Mouse (Mus musculus) telencephalon, adult 2 months (tissue): ENCODE results near the gene Uts2b.
"Not testable (repeated sequence)": the region's sequence is repeated elsewhere in the genome, so short reads cannot be mapped to it uniquely, and the experiment has no call there.

Experiments used
- DNase-seq: peaks from one replicate; pipeline ENCODE4 v3.0.0-alpha.2; 2011; ENCODE audit warnings: low read depth, low spot score

The Uts2b gene

GRCm38 (mm10) chr16:27375318-27375717 is 5.3 kb upstream of the Uts2b start:
- DNase-seq = no peak

GRCm38 (mm10) chr16:27374139-27374538 is 4.1 kb upstream of the Uts2b start:
- DNase-seq = no peak

- no peak for DNase-seq
Observed at GRCm38 (mm10) chr16:27370700-27371099, 661 bp upstream of the Uts2b start.

- DNase-seq = no peak
Observed at GRCm38 (mm10) chr16:27360059-27360458, 10.0 kb downstream of the Uts2b start.

- DNase-seq = peak; percentile 4
Observed at GRCm38 (mm10) chr16:27354464-27354863, 15.6 kb downstream of the Uts2b start.

GRCm38 (mm10) chr16:27349878-27350532 is 20.0 kb downstream of the Uts2b start:
- no peak for DNase-seq

GRCm38 (mm10) chr16:27349235-27349634 is 20.8 kb downstream of the Uts2b start:
- no peak for DNase-seq

GRCm38 (mm10) chr16:27348359-27348758 is 21.7 kb downstream of the Uts2b start:
- no peak for DNase-seq

- no peak for DNase-seq
Observed at GRCm38 (mm10) chr16:27347521-27347920, 22.5 kb downstream of the Uts2b start.

- DNase-seq = no peak
Observed at GRCm38 (mm10) chr16:27326463-27326862, 43.6 kb downstream of the Uts2b start.

GRCm38 (mm10) chr16:27322047-27322446 is 48.0 kb downstream of the Uts2b start:
- DNase-seq = no peak

GRCm38 (mm10) chr16:27319099-27319498 is 50.9 kb downstream of the Uts2b start:
- DNase-seq = no peak

GRCm38 (mm10) chr16:27307189-27307588 is 62.9 kb downstream of the Uts2b start, which contains the start of gene Ostn:
Gene Ostn, plus strand, starts transcription at chr16:27307489.
- DNase-seq = not testable (repeated sequence)
